Mouse (Mus musculus): ENCODE data around the gene Psmb10. TPM values are rescaled to one million over a fixed set of nuclear protein-coding genes. Genes with fewer than 3 reads are reported as not detected.

The Psmb10 gene
- total RNA-seq, 2 experiments from 2014 or later, result 53.0 to 61.6 TPM

DNA sequence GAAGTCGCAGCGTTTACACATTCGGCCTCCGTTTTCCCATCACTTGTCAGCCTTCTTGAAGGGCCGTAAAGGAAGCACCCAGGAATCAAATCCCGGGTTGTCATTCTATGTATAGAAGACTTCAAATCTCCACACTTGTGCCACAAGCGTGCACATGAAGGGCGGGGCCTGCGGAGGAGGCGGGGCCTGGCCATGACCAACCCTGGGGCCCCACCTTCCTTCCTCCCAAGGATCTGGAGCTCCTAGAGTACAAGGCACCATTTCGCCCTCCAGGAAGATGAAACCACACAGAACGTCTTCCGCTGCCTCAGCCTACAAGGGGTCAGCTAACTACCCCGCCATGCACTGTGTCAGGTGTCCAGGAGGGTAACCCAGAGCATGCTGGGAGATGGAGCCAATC lies 22.9 kb upstream of the Psmb10 start:
- Histone ChIP-seq H3K27ac (no peak overlapping the region), H3K4me3 (no peak overlapping the region)
- DNase-seq (ENCODE audit: low spot score in 2 of 2), result no peak
- no peak for TF ChIP-seq CTCF (conservative IDR thresholded peaks at IDR 0.05)

DNA sequence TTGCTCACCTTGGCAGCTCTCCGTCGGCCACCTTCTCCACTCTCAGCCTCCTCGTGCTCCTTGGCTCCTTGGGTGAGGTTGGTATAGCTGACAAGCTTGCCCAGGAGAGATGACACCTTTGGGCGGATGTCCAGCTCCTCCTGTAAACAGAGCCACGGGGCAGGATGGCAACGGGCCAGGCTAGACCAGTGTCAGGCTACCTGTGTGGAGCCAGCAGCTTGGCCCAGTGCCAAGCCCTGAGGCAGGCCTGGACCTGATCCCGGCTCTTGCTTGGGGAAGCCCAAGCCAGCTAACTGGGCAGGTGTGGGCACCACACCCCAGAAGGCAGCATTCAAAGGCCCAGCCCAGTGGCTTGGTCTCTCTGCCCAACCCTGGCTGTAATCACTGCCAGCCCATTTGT lies 21.1 kb upstream of the Psmb10 start:
- no peak overlapping the region for H3K4me3 ChIP-seq
- TF ChIP-seq CTCF (conservative IDR thresholded peaks at IDR 0.05), result no peak
- DNase-seq (ENCODE audit: low spot score in 2 of 2), result no peak
- no peak overlapping the region for H3K27ac ChIP-seq

DNA sequence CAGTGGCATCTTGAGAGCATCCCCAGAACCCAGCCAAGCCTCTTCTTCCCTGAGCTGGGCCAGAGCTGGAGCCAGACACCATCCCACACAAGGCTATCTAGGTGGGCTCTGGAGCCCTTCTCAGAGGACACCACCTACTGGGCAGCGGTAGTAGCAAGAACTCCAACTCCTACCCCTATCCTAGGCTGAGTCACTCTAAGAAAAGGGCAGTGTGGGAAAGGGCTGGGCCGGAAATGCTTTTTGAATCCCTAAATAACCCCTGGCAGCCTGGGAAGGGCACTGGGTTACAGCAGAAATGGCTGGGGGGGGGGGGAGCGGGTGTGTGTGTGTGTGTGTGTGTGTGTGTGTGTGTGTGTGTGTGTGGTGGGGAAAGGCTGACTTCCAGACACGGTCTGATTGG lies 19.6 kb upstream of the Psmb10 start:
- 0 out of 2 replicates have a peak overlapping the region, but pooled peaks have one; percentile 14 for H3K27ac ChIP-seq
- no peak for DNase-seq (ENCODE audit: low spot score in 2 of 2)
- no peak overlapping the region for H3K4me3 ChIP-seq
- peak; percentile 51 for TF ChIP-seq CTCF (conservative IDR thresholded peaks at IDR 0.05)

DNA sequence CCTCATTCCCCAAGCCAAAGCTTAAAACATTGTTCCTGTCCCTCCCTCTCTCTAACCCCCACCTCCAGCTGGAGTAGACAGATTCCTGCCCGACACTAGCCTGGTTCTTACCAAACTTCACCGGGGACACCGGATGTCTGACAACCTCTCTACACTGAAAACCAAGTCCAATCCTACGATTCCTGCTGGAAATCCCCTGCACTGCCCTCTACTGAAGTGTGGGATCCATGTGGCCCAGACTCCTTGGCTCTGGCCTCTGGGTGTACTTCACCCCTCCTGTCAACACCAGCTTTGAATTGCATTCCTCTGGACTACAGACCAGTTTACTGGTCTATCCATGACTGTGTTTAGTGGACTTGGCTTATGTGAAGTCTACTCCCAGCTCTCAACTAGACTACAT lies 18.3 kb upstream of the Psmb10 start:
- TF ChIP-seq CTCF (conservative IDR thresholded peaks at IDR 0.05), result no peak
- DNase-seq (ENCODE audit: low spot score in 2 of 2), result no peak
- H3K27ac ChIP-seq, result no peak overlapping the region
- H3K4me3 ChIP-seq, result no peak overlapping the region

DNA sequence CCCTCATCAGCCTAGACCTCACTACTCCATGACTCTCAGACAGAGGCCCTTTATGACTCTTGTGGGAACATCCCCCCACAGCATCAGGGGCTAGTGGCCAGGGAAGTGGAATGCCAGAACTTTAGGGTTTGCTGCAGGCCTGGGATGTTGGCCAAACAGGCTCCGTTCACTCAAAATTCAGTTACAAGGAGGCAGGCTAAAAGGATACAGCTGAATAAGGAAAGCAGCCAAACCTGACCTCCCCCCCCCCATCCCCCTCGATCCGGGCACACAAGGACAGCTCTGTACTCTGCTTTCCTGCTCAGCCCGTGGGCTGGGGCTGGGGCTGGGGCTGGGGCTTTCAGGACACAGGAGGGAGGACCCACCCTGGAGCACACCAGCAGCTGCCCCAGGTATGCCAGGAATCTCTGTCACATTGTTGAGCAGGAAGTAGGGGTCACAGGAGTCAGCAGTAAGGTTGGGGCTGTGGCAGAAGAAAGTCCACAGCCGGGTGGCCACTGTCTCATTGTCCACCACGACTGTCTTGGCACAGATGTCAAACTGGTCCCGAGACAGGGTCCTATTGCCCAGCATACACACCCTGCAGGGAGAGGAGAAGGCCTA lies 12.9 kb upstream of the Psmb10 start:
- TF ChIP-seq CTCF (conservative IDR thresholded peaks at IDR 0.05), result no peak
- Histone ChIP-seq H3K4me3 (no peak overlapping the region), H3K27ac (peak overlapping the region; percentile 84)
- peak; percentile 49 to 67 for DNase-seq (ENCODE audit: low spot score in 2 of 2)

DNA sequence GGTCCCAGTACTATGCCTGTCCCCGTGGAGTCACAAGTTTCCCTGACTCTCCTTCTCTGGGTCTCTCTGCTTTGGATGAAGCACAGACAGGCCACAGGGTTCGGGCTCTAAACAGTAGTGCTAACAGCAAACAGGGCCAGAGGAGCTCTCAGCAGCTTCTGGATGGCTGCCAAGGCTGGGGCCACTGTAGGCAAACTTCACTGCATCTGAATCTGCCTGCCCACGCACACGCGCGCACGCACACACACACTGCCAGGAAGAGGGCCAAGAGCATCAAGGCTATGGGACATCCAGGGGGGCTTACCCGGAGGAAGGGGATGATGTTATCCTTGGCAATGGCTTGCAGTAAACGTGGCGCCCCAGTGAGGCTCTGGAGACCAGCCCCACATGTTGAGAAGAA lies 11.1 kb upstream of the Psmb10 start:
- H3K27ac ChIP-seq, result peak overlapping the region; percentile 80
- DNase-seq (ENCODE audit: low spot score in 2 of 2), result peak in 1 of 2 experiments; percentile 43
- no peak overlapping the region for H3K4me3 ChIP-seq
- TF ChIP-seq CTCF (conservative IDR thresholded peaks at IDR 0.05), result no peak

DNA sequence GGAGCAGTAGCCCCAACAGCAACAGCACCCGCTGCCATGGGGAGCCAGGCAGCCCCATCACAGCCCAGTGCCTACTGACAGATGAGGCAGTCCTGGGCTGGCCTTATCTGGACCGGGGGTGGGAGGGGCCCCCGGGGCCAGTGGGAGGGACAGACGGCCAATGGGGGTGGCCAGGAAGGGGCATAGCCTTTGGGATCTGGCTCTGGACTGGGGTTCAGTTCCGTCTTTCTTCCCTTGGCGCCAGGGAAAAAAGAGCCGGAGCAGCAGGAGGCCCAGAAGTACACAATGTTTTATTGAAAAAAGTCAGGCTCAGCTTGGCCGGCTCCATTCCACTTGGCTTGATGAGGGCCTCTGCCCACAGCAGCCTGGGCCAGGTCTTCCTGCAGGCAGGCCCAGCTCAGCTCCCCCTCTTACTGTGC lies 5.1 kb upstream of the Psmb10 start, which contains the start of gene Lcat:
Lcat (minus strand) TSS at position 62 of the 419 bp plus-strand sequence.
- DNase-seq (ENCODE audit: low spot score in 2 of 2), result peak; percentile 48 to 65
- H3K4me3 ChIP-seq, result peak within 1 kb of the TSS; percentile 27; the same call in 1 of the 2 replicates
- TF ChIP-seq CTCF (conservative IDR thresholded peaks at IDR 0.05), result no peak
- H3K27ac ChIP-seq, result peak within 1 kb of the TSS; percentile 77

DNA sequence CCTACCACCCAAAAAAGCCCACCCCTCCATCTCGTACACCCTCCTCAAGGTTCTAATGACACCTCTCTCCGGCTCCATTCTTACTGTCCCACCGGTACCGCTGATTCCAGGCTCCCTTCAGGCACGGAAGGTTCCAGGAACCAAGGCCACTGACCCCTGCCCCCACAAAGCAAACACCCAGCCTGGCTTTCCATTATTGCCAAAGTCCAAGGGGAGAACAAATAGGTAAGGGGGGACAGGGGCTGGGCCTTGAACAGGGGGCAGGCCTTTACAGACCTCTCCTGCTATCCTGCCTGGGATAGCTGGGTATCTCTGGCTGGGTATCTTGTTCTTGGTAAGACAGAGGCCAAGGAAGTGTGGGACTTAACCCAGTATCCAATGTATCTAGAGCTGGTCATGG lies 4.3 kb upstream of the Psmb10 start:
- peak overlapping the region; percentile 27; the same call in 1 of the 2 replicates for H3K4me3 ChIP-seq
- H3K27ac ChIP-seq, result peak overlapping the region; percentile 77
- DNase-seq (ENCODE audit: low spot score in 2 of 2), result no peak
- TF ChIP-seq CTCF (conservative IDR thresholded peaks at IDR 0.05), result no peak

DNA sequence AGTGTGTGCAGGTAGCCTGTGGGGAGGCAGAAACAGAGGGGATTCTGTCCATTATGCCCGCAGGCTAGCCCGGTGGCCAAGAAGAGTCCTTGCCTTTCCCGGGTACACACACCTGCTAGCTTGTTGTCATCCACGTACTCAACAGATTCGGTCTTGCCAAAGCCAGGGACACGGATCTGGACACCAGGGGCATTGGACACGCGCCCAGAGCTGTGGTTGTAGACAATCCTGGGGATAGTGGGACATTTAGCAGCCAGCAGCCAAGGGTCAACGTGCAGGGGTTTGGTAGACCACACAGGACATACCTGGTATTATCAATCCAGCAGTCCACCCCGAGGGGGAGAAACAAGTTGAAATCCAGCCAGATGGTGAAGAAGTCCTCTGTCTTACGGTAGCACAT lies 3.8 kb upstream of the Psmb10 start:
- no peak for TF ChIP-seq CTCF (conservative IDR thresholded peaks at IDR 0.05)
- no peak overlapping the region; the same call in 1 of the 2 replicates for H3K4me3 ChIP-seq
- H3K27ac ChIP-seq, result peak overlapping the region; percentile 77; the same call in 1 of the 2 replicates
- no peak for DNase-seq (ENCODE audit: low spot score in 2 of 2)

DNA sequence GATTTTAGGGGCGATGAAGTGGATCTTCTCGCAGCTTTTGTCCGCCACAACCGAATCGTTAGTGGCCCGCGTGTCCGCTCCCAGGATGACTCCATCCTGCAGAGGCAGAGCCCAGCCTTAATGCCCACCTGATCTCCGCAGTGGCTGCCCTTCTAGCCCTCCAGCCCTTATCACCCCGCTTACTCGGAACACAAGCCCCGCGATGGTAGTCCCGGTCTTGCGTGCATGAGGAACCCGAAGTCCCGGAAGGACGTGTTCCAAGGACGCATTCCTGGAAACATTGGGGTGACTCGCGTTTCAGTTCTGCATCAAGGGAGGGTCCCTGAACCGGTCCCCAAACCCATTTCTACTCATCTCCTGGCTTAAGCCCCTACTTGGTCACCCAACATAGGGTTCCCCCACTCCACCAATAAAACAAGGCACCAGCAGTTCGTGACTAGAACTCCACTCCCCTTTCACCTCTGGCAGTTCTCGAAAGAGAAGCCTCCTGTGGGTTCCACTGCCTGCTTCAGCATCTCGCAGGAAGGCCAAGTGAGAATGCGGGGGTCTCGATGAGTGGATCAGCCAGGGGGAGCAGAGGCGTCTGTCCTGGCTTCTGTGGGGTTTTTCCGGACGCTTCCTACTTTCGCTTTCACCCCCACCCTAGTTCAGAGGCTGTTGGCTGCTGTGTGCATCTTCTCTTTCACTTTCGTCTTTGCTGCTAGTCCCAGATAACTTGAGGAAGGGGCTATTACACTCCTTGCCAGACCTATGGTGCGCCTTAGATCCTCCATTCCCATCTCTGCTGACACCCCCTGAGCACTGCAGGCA lies 543 bp downstream of the Psmb10 start:
- DNase-seq (ENCODE audit: low spot score in 2 of 2), result peak; percentile 34 to 47
- Histone ChIP-seq H3K27ac (peak overlapping the region; percentile 92), H3K4me3 (peak overlapping the region; percentile 88)
- TF ChIP-seq CTCF (conservative IDR thresholded peaks at IDR 0.05), result no peak

DNA sequence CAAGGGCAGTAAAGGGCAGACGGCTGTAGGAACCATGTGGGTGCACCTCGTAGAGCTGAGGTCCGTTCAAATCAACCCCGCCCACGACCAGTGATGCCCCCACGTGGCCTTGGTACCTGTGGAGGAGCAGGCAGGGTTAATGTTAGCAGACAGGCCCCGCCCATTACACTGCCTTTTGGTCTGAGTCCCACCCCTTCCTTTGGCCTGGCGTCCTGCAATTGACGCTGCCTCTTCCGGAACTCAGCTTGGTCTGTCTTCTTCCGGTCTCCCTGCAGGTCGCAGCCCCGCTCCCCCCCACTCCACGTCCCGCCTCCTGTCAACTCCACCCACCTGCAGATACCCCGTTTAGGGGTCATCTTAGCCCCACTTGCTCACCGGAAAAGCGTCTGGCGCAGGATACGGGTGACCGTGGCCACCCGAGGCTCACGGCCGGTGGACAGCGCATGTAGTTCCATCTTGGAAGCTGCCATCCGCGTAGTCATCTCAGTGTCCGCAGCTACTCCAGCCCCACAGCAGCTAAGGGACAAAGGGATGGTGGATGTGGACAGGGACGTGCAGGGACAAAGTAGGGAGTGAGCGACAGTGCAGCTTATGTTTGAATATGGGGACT lies 1.3 kb downstream of the Psmb10 start:
- Histone ChIP-seq H3K4me3 (peak overlapping the region; percentile 88), H3K27ac (peak overlapping the region; percentile 92)
- TF ChIP-seq CTCF (conservative IDR thresholded peaks at IDR 0.05), result 0 out of 2 replicates have a peak, but pooled peaks have one; percentile 4
- DNase-seq (ENCODE audit: low spot score in 2 of 2), result peak; percentile 81 to 92

DNA sequence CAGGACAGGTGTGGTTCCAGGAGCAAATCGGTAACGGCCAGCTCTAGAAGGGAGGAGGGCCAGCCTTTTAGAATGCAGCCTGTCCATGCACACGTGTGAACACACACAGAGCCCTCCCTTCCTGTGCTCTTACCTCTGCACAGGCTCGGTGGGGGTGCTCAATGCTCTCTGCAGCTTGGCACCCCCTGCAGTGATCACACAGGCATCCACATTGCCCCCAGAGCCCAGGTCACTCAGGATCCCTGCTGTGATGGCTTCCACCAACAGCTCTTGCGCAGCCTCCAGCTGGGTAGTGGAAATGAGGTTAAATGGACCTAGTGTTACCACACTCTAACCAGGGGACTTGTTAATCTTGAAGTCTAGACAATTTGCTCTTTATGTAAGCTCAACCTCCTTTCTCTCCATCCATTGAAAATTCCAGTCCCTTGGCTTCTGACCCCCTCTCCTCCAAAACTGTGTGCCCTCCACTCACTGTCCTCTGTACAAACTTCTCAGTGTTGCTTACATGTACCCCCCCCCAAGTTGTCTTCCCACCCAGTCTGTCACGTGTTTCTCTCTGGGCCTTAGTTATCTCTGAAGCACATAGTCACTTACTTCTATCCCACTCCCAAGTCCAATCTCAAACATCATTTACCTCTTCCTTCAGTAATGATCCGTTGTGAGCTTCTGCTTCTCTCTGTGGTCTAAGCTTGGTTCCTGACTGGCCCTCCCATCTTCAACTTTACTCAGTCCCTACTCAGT lies 2.2 kb downstream of the Psmb10 start:
- no peak for DNase-seq (ENCODE audit: low spot score in 2 of 2)
- TF ChIP-seq CTCF (conservative IDR thresholded peaks at IDR 0.05), result no peak
- Histone ChIP-seq H3K27ac (peak overlapping the region; percentile 92), H3K4me3 (peak overlapping the region; percentile 88)

Measured in layer of hippocampus, adult 2 months (tissue).